Mouse (Mus musculus) erythroblast, adult 5-6 weeks (primary cell): Measurements from ENCODE around the gene Alkbh2. TPM values are rescaled to one million over a fixed set of nuclear protein-coding genes. Genes with fewer than 3 reads are reported as not detected.
A peak's percentile ranks its signal among the peaks of the same experiment; 100 is the strongest.

Experiments used
- ATAC-seq: replicated peaks from 2 replicates; pipeline ENCODE4 v1.8.0; 2016; ENCODE audit warnings: moderate number of reproducible peaks, mild to moderate bottlenecking, moderate TSS enrichment, inconsistent platforms; ENCODE audit not compliant: poor library complexity, low FRiP score, severe bottlenecking
- total RNA-seq, 2 experiments: library from RNA; stranded (forward) in 1 of 2; stranded (reverse) in 1 of 2; fragments of 150-400 nt in 1 of 2; fragments of 200-764, 138-1000 nt in 1 of 2; gene quantifications; 2 replicates each; pipeline versions ENCODE4 v1.2.3 to v1.2.4; 2015 to 2017; ENCODE audit warnings: low replicate concordance in 2 of 2

The Alkbh2 gene
- total RNA-seq, 2 experiments from 2014 or later: 2.5 TPM; not detected in 1

DNA sequence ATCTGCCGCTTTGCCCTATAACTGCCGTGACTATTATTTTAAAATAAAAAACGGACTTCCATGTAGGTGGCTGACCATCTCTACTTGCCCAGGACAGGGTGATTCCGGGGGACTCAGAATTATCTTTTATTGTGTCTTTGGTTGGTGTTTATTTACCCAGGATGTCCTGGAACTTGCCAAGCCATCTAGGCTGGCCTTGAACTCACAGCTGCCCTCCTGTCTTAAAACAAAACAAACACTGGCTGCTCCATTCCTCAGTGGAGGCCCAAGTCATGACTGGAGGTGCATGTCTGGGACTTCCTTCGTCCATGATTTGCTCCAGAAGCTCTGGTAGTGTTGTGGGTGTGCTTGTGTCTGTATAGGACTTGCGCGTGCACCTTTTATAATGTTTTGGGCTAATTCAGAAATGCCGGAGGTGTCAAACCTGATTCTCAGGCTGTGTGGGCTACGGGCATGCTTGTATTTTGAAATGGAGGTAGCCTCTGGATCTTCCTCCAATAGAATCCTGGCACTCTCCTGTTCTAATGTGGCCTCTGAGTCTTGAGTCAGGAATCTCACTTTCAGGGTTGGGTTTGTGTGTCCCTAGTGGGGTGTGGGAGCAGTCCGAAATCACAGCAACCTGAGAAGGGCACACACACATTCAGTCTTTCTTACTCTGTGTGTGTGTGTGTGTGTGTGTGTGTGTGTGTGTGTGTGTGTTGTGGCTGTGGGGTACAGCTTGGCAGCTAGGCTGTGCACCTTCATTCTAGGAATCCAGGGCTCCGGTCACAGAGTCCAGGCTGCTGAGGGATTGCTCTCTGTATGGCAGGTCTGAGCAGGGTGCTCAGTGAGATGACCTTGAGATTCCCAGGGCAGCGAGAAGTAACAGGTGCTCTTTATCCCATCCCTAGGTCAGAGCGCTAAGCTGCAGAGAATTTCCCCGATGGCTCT lies 19.3 kb upstream of the Alkbh2 start:
- ATAC-seq: no peak

DNA sequence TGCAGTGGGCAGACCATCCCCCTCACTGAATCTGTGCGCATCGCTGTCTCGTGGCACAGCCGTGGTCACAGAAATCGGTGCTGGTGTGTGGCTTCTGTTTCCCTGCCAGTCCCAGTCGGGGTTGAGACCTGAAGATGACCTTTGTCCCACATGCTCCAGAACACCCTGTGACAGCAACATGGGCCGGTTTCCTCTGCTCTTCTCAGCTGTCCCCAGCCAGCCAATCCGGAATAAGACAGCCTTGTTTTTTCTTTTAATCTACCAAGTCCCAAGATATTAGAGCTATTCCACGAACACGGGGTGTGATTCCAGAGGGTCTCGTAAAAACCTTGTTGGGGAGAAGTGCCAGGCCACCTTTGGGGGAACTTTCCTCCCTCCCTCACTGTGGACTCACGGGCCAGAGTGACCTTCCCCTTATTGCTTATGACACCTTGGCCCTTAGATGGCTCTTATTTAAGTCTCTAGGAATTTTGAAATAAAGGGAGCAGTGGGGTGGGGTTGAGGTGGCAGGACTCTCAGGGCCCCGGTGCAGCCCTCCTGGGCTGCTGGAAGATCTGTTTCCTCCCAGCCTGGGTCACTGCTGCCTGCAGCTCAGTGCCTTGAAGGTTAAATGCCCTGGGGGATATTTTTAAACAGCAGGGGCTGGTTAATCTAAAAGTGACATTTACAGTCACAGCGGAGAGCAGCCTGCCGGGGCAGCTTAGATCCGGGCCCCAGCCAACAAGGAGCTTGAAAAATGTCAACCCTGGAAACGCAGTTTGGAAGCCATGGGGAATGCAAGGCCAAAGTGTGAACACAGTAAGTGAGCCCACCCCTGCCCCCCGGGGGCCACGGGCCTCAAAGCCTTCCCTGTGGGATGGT lies 18.2 kb upstream of the Alkbh2 start, which contains the start of gene Acacb:
Acacb (plus strand) TSS at position 508 of the 861 bp plus-strand sequence.
- no peak for ATAC-seq

DNA sequence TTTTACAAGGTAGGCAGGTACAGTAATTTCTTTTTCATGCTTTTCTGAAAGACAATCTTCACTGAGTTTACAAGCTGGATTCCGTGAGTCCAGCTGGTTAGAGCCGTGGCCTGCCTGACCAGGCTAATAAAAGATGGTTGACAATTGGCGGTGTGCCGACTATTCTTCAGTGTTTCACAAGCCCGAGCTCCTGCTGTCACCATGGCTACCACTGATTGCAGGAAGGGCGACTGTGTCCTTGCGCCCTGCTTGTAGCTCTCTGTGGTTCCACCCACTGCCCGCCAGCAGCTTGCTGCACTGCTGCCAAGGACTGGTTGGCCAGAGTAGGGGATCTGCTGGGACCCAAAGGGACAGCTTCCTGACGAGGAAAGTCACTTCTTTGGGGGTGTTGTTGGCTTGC lies 11.2 kb upstream of the Alkbh2 start:
- ATAC-seq: no peak

DNA sequence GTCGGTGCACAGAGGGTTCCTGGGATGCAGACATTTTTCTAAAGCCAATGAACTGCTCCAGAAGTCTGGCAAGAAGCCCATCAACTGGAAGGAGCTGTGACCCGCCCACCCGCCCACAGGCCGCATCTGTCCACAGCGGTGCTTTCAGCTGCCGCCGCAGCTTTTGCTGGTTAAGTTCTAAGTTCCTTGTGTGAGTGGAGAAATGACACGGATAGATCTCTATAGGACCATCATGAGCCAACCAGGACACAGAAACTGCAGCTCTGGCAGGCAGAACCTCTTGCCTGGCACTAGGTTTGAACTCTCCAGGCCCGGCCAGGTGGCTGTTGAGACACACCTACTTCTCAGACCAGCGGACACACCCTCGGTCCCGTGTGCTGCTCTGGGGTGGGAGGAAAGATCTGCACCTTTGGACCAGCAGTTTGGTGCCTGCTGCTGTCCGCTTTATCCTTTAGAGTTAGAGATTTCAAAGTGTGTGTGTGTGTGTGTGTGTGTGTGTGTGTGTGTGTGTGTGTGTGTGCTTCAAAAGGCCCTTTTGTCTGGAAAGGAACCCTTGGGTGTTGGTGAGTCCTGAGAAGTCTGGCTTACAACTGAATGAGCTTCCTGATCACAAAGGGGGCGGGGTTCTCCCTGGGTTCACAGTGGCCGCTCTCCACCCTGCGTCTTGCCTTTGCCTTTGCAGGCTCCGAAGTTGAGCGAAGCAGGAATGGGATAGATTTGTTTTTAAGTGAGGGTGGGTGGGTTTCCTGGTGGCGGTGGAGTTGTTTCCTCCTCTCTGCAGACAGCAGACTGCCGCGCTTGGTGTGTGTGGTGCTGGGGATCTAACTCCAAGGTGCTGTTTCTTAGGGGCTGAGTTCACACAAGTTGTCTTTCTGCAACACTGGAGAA lies 10.5 kb upstream of the Alkbh2 start:
- ATAC-seq: no peak

DNA sequence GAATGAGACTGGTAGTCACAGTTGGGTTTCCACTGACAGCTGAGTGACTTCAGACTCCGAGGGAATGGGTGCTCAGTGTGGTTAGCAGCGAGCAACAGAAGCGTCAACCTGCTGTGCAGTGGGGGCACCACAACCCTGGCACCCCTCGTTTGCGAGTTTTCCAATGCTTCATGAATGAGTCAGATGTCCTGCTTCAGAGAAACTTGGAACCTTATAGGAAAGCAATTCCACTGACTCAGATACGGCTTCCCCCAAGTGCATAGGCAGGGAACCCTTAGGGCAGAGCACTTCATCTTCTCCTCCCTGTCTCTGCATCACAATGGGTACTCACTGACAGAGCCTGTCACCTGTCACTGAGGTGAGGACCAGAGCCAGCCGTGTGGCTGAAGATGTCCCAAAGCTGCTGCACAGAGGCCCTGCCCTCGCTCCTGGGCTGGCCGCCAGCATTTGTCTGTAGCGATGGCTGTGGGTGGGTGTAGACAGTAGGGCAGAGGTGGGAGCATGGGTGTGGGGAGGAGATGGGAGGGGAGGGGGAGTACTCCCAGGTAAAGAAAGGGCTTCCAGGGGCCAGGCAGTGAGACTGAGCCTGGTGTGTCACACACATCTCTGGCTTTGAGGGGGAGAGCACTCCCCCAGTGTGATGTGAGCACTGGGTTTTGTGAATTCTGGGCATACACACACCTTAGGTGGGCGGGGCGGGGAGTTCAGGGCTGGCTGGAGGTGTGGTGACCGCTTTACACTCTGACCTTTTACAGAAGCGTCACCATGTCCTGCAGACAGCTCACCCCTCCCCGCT lies 9.7 kb upstream of the Alkbh2 start:
- no peak for ATAC-seq

DNA sequence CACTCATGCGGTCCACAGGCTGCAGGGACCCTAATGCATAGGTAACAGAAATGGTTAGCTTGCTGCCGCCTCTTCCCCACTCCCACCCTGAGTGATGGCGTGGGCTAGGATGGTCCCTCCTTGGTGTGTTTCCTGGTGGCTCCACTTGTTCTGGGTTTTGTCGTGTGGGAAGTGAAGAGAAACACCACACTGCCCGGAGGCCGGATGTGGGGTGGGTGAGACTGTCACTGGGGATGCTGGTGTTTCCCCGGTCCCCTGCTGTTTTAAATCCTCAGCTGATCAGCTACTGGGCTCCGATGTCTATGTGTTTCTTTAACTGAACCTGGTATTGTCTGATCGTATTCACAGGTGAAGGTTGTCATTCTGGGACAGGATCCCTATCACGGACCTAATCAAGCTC lies 7.5 kb upstream of the Alkbh2 start:
- ATAC-seq: no peak

DNA sequence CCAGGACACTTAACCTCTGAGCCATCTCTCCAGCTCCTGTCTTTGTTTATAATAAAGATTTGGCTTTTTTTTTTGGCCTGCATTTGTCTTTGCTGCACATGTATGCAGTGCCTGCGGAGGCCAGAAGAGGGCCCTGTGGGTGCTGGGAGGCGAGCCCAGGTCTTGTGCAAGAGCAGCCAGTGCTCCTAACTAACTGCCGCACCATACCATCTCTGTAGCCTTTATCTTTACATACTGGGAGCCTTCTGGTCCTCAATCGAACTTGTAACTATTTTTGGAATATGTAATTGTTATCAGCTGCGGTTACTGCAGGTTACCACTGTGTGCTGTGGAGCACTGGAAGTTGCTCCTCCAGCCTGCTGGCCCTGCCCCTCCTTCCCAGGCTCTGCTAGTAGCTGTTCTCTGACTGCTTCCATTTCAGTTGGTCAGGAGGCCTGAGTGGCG lies 6.1 kb upstream of the Alkbh2 start:
- no peak for ATAC-seq

DNA sequence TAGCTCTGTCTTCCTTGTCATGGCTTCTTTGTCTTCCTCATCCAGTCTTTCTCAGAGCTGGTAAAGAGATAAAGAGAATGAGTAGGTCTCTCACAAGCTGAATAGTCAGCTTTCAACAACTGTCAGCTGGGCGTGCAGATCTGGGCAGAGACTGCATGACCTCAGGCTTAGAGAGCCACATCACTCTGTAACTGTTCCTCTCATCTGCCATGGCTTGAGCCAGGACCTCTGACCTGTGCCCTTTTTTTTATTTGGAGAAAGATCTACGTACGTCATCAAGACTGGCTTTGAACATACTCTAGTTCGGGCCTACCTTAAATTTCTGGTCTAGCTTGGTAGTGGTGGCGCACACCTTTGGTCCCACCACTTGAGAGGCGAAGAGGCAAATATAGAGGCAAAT lies 4.8 kb upstream of the Alkbh2 start:
- no peak for ATAC-seq

DNA sequence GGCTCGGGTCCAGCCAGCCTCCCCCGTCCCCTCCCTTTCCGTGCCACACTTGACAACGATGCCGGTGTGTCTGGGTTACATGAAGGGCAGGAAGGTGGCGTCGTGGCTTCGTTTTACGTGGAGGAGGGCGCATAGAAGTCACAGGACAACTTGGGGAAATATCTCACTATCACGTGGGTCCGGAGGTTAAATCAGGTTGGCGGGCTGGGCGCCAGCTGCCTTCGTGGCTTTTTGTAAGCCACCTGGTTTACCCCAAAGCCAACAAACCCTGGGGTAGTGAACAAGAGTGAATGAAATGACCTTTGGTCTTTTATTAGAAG lies 3.5 kb upstream of the Alkbh2 start:
- no peak for ATAC-seq

DNA sequence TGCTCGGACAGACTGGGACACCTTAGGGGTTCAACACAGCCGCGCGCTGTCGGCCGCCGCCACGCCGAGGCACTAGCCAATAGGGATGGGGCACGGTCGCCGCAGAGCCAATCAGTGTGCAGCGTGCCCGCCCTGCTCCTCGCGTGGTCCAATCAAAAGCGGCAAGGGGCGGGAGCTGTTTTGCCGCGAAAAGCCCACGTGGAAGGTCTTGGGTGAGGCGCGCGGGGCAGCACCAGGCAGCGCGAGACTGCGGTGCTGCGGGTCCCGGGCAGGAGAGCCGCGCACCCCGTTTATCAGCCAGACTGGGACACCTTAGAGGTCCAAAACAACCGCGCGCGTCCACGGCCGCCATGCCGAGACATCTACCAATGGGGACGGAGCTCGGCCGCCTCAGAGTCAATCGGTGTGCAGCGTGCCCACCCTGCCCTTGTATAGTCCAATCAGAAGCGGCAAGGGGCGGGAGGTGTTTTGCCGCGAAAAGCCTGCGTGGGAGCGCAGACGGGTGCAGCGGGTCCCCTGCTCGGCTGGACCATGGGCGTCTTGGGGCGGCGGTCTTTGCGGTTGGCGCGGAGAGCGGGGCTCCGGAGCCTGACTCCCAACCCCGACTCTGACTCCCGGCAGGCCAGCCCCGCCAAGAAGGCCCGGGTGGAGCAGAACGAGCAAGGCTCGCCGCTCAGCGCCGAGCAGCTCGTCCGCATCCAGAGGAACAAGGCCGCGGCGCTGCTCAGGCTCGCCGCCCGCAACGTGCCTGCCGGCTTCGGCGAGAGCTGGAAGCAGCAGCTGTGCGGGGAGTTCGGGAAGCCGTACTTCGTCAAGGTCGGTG lies 2.9 kb upstream of the Alkbh2 start:
- peak; percentile 87 for ATAC-seq

DNA sequence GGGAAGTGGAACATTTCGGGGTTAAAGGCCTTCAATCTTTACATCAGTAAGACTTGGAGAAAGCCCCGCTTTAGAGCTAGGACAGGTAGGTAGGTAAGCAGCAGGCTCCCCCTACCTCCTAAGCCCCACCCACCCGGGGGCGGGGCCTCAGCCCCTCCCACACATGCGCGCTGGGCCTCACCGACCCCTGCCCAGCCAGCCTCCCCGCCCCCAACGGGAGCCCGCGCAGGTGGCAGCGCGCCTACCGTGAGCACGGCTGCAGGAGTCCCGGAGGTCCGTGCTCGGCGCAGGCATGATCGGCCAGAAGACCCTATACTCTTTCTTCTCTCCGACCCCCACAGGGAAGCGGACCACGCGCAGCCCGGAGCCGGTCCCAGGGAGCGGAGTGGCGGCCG lies 2.2 kb upstream of the Alkbh2 start, which contains the start of gene Ung:
Ung (plus strand) TSS at position 176 of the 395 bp plus-strand sequence.
- no peak for ATAC-seq

DNA sequence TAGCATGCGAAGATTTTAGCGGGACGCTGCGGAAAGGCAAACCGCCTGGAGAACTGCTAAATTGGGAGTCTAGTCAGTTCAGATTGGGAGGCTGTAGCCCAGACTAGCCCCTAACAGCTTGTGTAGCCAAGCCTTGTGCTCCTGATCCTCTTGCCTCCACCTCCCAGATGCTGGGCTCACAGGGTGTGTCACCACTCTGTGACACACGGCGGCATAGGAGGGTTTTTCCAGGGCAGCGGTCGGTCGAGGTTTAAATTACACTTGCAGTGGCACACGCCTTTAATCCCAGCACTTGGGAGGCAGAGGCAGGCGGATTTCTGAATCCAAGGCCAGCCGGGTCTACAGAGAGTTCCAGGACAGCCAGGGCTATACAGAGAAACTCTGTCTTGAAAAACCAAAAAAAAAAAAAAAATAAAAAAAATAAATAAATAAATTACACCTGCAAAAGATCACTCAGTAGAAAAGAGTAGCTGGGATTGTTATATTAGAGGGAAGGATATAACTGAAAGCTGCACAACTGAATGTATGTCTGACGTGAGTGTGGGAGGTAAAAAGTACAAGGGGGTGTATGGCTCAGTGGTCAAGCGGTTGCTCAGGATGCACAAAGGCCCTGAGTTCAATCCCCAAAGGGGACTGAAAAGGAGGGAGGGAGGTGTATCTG lies 1.7 kb upstream of the Alkbh2 start:
- ATAC-seq: no peak

DNA sequence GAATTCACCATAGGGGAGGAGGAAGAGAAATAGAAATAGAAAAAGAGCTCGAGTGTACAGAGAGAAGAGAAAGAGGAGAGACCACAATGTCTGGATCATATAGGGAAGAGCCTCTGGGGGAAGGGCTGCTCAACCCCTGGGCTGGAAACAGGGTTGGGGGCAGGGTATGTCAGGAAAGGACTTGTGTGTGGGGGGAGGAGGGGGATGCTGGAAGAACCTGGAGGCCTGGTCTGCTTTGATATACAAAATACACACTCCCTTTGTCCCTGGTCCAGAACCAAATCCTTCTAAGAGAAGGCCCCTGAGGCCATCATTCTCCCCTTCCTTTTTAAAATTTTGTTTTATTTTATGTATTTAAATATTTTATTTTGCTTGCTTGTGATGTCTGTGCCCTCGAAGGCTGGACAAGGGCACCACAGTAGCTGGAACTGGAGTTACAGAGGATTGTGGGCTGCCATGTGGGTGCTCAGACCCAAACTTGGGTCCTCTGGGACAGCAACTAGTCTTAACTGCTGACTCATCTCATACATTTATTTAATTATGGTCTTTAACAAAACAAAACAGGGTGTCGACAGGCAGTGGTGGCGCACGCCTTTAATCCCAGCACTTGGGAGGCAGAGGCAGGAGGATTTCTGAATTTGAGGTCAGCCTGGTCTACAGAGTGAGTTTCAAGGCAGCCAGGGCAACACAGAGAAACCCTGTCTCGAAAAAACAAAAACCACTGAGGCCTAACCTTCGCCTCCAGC lies 1.3 kb downstream of the Alkbh2 start:
- no peak for ATAC-seq

DNA sequence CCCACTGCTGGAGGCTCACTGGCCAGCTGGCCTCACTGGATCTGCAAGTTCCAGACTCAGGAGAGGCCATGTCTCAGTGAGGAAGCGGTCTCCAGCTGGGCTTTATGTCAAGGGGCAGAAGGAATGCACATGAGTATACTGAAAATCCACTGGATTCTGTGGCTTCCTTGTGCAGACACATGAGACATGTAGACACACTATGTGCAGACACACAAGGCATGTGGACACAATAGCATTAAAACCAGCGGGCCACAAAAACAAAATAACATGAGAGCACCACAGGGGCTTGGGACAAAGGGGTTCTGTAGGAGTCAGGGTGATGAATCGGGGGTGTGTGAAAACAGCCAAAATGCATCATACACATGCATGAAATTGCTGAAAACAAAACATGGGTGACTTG lies 2.0 kb downstream of the Alkbh2 start:
- no peak for ATAC-seq

DNA sequence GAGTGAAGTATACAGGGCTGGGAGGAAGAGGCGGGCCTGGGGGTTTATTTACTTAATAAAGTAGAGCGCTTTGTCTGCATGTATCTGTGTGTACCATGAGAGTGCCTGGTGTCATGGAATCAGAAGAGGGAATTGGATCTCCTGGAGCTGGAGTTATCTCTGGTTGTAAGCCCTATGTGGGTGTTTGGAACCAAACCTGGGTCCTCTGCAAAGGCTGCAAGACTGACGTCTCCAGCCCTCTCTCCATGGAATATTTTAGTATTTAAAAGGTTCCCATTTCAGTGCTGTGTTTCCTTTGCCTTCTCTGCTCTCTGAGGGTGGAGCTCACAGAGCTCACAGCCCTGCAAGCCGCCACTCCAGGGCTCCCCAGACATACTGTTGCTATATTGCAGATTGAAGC lies 8.2 kb downstream of the Alkbh2 start:
- no peak for ATAC-seq

DNA sequence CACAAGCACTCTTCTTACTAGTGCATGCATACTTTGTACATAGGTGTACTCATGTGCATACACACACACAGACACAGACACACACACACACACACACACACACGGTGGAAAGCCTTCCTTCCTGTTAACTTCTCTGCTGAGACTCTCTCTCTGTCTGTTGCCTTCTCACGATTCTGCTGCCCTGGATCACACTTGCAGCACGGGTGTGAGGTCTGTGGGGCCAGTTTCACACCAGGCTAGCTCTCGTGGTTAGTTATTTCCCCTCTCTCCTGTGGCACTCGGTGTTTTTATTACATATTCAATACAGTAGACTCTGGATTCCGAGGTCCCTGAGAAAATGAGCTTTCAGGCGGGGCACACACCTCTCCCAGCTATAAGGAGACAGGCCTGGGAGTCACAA lies 11.4 kb downstream of the Alkbh2 start:
- no peak for ATAC-seq

DNA sequence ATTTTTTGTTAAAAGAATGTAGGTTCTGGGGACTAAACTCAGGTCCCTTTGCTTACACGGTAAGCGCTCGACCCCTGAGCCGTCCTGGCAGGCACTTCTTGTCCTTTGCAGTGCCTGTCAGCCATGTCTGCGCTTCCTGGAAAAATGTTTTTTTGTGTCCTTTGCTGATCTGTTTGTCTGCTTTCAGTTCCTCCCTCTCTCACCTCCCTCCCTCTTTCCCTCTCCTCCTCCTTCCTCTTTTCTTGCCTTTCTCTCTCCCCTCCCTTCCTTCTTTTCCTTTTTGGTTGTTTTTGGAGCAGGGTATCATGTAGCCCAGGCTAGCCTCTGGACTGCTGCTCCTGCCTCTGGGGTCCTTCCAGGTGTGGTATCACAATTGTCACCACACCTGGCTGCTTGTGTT lies 13.0 kb downstream of the Alkbh2 start:
- ATAC-seq: no peak
